Mouse (Mus musculus): ENCODE measurements at regions not wholly inside any gene's neighbourhood (a gene's known extent, or its start where the extent isn't known, plus 50 kb on each side); places are given as distances from the start of the nearest gene placed in this dataset.
A peak's percentile ranks its signal among the peaks of the same experiment; 100 is the strongest.

DNA sequence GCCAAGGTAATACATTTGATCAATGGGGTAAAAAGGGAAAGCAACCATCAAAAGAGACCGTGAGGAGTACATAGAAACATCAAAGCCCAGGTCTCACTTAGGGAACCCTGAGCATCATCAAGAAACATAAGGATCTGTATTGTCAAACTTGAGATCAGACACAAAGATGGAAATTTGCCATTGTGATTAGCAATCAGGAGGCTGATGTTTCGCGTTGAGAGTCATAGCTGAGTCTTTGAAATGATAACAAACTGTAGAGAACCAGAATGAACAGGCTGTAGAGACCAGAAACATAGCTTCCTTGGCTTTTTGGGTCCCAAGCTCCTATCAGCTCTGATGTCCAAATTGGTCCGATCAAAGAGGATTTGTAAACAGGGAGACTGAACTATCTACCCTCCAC lies 505.2 kb upstream of the Nox3 start:
- no peak overlapping the region for H3K4me2 ChIP-seq
- ATAC-seq, result no peak
- H3K4me3 ChIP-seq, result no peak overlapping the region
- no peaks in the 10 kb centered on the region for H3K27me3 ChIP-seq
- no peaks in the 10 kb centered on the region for H3K4me1 ChIP-seq
- H3K9ac ChIP-seq, result no peak overlapping the region
- H3K9me3 ChIP-seq (replicated peaks), result no peaks in the 10 kb centered on the region
- WGBS, result 90% methylated on average over 4 of the region's 4 CpGs
- H3K27ac ChIP-seq, result no peak overlapping the region
- no peaks in the 10 kb centered on the region for H3K36me3 ChIP-seq (ENCODE audit: poor library complexity, severe bottlenecking)

DNA sequence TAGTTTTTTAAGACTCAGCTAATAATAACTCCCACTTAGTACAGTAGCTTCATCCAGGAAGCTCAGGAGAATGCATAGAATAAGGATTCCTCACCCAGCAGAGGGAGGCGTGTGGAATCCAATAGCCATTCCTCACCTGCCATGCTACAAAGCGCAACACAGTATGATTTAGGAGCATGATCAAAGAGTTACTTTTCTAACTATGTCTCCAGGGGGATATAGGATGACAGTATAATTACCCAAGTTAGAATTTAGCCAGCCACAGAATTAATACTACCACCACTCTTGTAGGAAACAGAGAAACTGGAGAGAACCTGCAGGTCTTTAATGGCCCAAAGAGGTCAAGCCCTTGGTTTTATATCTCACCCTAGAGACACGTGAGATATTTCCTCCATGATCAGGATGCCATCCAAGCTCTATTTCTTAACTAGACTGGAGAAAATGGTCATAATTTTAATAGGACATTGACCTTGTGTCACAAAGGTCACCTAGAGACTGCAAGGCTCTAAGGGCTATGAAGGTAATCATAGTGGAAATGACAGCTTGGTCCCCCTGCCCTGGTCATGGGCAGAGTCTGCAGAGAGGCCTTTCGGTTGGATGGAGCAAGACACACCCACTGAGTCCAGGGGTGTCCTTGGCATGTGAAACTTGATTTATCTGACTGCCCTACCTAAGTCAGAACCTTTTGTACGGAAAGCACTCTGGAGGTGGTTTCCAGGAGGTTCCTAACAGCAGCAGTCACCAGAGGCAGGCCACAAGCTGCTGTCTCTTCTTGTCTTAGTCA lies 512.3 kb upstream of the Nox3 start:
- Histone ChIP-seq H3K9me3 (replicated peaks) (no peaks in the 10 kb centered on the region), H3K9ac (no peak overlapping the region), H3K4me2 (no peak overlapping the region), H3K36me3 (ENCODE audit: poor library complexity, severe bottlenecking) (no peaks in the 10 kb centered on the region), H3K27me3 (no peaks in the 10 kb centered on the region), H3K27ac (no peak overlapping the region), H3K4me1 (no peaks in the 10 kb centered on the region), H3K4me3 (no peak overlapping the region)
- ATAC-seq, result no peak
- 93% methylated on average over 5 of the region's 5 CpGs for WGBS

- Histone ChIP-seq H3K4me2 (no peak overlapping the region), H3K36me3 (ENCODE audit: poor library complexity, severe bottlenecking) (no peaks in the 10 kb centered on the region), H3K4me3 (no peak overlapping the region), H3K9ac (no peak overlapping the region), H3K4me1 (no peaks in the 10 kb centered on the region; the same call in 1 of the 2 replicates), H3K9me3 (replicated peaks) (no peaks in the 10 kb centered on the region), H3K27ac (no peak overlapping the region), H3K27me3 (no peaks in the 10 kb centered on the region)
- no peak for ATAC-seq
- WGBS, result 84% methylated on average over 8 of the region's 8 CpGs
Observed at GRCm38 (mm10) chr17:4209650-4210049, 513.6 kb upstream of the Nox3 start.

DNA sequence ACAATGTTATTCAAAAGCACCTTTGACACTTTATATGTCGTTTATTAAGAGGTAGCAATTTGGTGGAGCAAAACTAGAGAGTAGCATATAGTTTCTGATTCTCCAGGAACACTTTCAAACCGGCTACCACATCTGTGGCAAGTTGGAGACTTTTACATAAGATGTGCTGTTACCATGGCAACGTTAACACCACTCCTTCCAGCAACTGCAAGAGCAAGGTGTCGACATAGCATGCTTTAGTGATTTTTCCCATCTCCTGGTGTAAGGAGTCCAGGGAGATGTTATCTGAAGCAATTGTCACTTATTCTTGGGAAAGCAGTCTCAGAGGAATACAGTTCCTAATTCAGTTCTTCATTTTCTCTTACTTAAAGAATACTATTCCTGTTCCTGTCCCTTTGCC lies 516.5 kb upstream of the Nox3 start:
- H3K27ac ChIP-seq, result no peak overlapping the region
- 58% methylated on average over 4 of the region's 4 CpGs for WGBS
- no peaks in the 10 kb centered on the region for H3K27me3 ChIP-seq
- no peak overlapping the region for H3K4me2 ChIP-seq
- H3K36me3 ChIP-seq (ENCODE audit: poor library complexity, severe bottlenecking), result no peaks in the 10 kb centered on the region
- H3K9me3 ChIP-seq (replicated peaks), result no peaks in the 10 kb centered on the region
- no peak overlapping the region for H3K9ac ChIP-seq
- peaks cover 22% of the 10 kb centered on the region for H3K4me1 ChIP-seq
- no peak for ATAC-seq
- H3K4me3 ChIP-seq, result no peak overlapping the region

DNA sequence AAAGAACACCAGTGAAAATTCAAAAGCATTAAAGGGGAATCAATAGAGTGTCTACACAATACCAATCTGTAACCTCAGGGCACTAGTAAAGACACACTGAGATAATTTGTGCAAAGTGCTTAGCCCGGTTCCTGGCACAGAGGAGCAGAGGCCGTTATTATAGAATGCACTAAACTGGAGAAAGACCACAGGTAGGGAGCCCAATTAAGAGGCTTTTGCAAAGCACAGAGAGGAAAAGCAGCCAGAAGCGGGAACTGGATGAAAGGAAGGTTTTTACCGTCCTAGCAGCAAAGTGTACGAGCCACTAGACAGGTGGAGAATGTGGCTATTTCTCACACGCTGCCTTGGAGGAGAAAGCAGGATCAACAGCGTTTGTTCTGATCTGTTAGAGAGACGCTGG lies 518.9 kb upstream of the Nox3 start:
- H3K27ac ChIP-seq, result peak overlapping the region; percentile 53
- no peaks in the 10 kb centered on the region for H3K36me3 ChIP-seq (ENCODE audit: poor library complexity, severe bottlenecking)
- no peaks in the 10 kb centered on the region for H3K27me3 ChIP-seq
- H3K4me1 ChIP-seq, result peaks cover 25% of the 10 kb centered on the region
- H3K9ac ChIP-seq, result no peak overlapping the region
- 18% methylated on average over 8 of the region's 8 CpGs for WGBS
- H3K4me3 ChIP-seq, result no peak overlapping the region
- H3K9me3 ChIP-seq (replicated peaks), result no peaks in the 10 kb centered on the region
- peak; percentile 65; the same call in 1 of the 2 replicates for ATAC-seq
- H3K4me2 ChIP-seq, result no peak overlapping the region

DNA sequence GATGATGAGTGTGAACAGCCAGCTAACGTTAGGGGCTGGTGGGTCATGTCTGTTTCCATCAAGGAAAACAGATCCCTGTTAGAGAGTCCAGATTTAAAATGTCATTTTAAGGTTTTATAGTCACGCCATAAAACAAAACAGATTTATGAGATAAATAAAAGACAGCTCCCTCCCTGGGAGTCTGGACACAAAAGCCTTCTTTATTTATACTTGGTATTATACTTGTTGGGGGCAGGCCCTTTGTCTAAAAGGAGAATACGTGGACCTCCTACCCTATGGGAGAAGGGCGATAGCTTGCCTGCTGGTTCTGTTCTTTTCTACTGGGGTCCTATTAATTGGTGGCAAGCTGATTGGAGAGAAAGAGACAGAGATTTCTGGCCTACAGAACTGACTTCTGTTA lies 520.1 kb upstream of the Nox3 start:
- Histone ChIP-seq H3K36me3 (ENCODE audit: poor library complexity, severe bottlenecking) (no peaks in the 10 kb centered on the region), H3K9me3 (replicated peaks) (no peaks in the 10 kb centered on the region), H3K4me2 (no peak overlapping the region), H3K27ac (peak overlapping the region; percentile 53; the same call in 1 of the 2 replicates), H3K9ac (no peak overlapping the region), H3K4me3 (no peak overlapping the region), H3K27me3 (no peaks in the 10 kb centered on the region), H3K4me1 (peaks cover 35% of the 10 kb centered on the region)
- 0 out of 2 replicates have a peak, but pooled peaks have one; percentile 12 for ATAC-seq
- 14% methylated on average over 4 of the region's 4 CpGs for WGBS

DNA sequence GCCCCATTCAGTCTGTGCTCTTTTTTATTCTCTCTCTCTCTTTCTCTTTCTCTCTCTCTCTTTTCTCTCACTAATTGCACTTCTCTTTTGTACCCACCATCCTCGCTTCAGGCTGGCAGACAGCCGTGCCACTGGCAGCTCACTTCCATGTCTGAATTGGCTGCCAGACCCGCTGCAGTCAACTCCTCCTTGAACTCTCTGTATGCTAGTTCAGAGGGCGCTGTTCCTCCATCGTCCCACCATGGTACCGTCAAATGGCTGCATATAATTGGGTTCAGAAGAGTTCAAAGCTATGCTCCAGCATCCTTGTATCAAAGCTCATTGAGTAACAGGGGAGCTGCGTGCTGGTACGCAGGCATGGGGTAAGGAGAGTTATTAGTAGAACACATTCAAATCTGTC lies 520.7 kb upstream of the Nox3 start:
- no peak overlapping the region for H3K4me2 ChIP-seq
- 36% methylated on average over 8 of the region's 8 CpGs for WGBS
- no peaks in the 10 kb centered on the region for H3K27me3 ChIP-seq
- peak overlapping the region; percentile 37; the same call in 1 of the 2 replicates for H3K27ac ChIP-seq
- H3K9me3 ChIP-seq (replicated peaks), result no peaks in the 10 kb centered on the region
- ATAC-seq, result peak; percentile 56
- no peaks in the 10 kb centered on the region for H3K36me3 ChIP-seq (ENCODE audit: poor library complexity, severe bottlenecking)
- peaks cover 40% of the 10 kb centered on the region for H3K4me1 ChIP-seq
- no peak overlapping the region for H3K4me3 ChIP-seq
- no peak overlapping the region for H3K9ac ChIP-seq

DNA sequence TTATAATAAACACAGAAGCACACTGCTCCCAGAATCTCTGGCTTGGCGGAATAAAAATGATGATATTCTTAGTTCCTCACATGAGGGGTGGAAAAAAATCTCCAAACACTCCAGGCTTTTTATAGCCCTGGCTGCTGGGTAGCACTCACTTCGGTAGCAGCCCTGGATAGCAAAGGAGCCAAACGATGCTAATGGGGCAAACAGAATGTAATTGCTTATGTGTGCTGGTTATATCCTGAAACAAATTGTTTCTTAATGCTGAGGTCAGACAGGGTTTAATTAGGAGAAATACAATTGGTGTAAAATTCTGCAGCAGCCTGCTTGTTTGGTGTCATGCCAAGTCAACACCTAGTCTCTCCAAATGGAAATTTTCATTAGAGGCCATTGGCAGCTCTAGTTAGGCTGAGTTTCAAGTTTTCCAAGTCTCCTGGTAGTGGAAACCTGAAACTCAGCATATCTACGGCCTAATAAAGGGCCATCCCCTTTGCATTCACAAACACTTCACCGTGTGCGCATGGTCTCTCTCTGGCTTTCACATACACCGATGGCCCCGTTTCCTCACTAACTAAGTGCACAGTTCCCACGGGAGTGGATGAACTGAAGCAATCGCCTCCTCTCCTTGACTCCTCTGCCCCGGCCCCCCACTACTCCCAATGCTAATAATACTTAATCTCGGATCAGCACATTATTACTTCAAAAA lies 524.8 kb upstream of the Nox3 start:
- peaks cover 31% of the 10 kb centered on the region for H3K4me1 ChIP-seq
- no peaks in the 10 kb centered on the region for H3K36me3 ChIP-seq (ENCODE audit: poor library complexity, severe bottlenecking)
- H3K4me2 ChIP-seq, result no peak overlapping the region
- peak overlapping the region; percentile 2; the same call in 1 of the 2 replicates for H3K27ac ChIP-seq
- H3K9me3 ChIP-seq (replicated peaks), result no peaks in the 10 kb centered on the region
- H3K9ac ChIP-seq, result no peak overlapping the region
- no peak overlapping the region for H3K4me3 ChIP-seq
- peak; percentile 83 for ATAC-seq
- 45% methylated on average over 12 of the region's 12 CpGs for WGBS
- no peaks in the 10 kb centered on the region for H3K27me3 ChIP-seq

- Histone ChIP-seq H3K4me1 (0 out of 2 replicates have a peak, but pooled peaks cover 5% of the 10 kb centered on the region), H3K9me3 (replicated peaks) (no peaks in the 10 kb centered on the region), H3K27ac (no peak overlapping the region), H3K27me3 (no peaks in the 10 kb centered on the region), H3K4me2 (no peak overlapping the region), H3K4me3 (no peak overlapping the region), H3K9ac (no peak overlapping the region), H3K36me3 (ENCODE audit: poor library complexity, severe bottlenecking) (no peaks in the 10 kb centered on the region)
- WGBS, result 76% methylated on average over 10 of the region's 10 CpGs
- no peak for ATAC-seq
Observed at GRCm38 (mm10) chr17:4227889-4228288, 531.8 kb upstream of the Nox3 start.

DNA sequence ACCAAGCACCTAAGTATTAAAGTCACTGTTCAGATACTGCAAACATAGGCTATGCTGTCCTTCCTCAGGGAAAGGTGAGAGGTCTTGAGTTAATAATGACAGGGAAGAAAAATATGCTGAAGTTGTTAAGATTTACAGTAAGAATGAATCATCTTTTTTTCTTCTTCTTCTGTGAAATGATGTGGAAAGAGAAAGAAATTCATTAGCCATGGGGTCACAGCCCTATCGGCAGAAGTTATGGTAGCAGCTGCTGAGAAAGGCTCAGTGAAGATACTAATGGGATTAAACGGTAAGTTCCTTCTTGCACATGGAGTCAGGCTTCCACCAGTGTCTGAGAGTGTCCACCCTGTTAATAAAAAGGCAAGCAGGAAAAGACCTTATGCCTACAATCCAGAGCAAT lies 533.9 kb upstream of the Nox3 start:
- H3K36me3 ChIP-seq (ENCODE audit: poor library complexity, severe bottlenecking), result no peaks in the 10 kb centered on the region
- no peak overlapping the region for H3K4me2 ChIP-seq
- no peaks in the 10 kb centered on the region for H3K27me3 ChIP-seq
- H3K27ac ChIP-seq, result no peak overlapping the region
- no peak overlapping the region for H3K4me3 ChIP-seq
- H3K4me1 ChIP-seq, result 0 out of 2 replicates have a peak, but pooled peaks cover 5% of the 10 kb centered on the region
- H3K9me3 ChIP-seq (replicated peaks), result no peaks in the 10 kb centered on the region
- WGBS, result 61% methylated on average over 2 of the region's 2 CpGs
- ATAC-seq, result no peak
- H3K9ac ChIP-seq, result no peak overlapping the region

DNA sequence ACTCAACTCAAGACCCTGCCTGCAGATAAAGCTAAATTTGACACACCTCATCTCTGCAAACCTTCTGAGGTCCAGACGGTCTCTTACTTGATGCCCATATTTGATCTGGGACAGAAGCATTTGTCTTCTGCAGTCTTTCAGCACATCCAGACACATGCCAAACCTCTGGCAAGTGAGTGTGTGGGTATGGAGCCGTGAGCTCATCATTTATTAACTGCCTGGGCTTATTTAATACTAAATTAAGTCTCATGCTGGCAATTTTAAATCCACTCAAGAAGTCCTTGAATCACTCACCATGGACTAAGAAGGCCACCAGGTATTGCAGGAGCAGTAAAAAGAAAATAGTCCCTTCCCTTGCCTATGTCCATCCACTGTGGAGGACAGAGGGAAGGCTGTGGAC lies 554.4 kb upstream of the Nox3 start:
- 92% methylated on average over 2 of the region's 2 CpGs for WGBS
- ATAC-seq, result no peak
- no peaks in the 10 kb centered on the region for H3K27me3 ChIP-seq

GRCm38 (mm10) chr17:4265471-4265870 lies 569.4 kb upstream of the Nox3 start:
- peaks cover 26% of the 10 kb centered on the region for H3K4me1 ChIP-seq
- no peak overlapping the region for H3K27ac ChIP-seq
- H3K4me2 ChIP-seq, result 0 out of 2 replicates have a peak overlapping the region, but pooled peaks have one; percentile 14
- WGBS, result 36% methylated on average over 6 of the region's 6 CpGs
- H3K9ac ChIP-seq, result no peak overlapping the region
- no peaks in the 10 kb centered on the region for H3K36me3 ChIP-seq (ENCODE audit: poor library complexity, severe bottlenecking)
- H3K4me3 ChIP-seq, result no peak overlapping the region
- no peaks in the 10 kb centered on the region for H3K9me3 ChIP-seq (replicated peaks)
- no peak for ATAC-seq
- H3K27me3 ChIP-seq, result no peaks in the 10 kb centered on the region

More for the DNA sequence above, 554.4 kb upstream of the Nox3 start:
- no peak overlapping the region for H3K27ac ChIP-seq
- no peak overlapping the region for H3K4me3 ChIP-seq
- no peaks in the 10 kb centered on the region for H3K36me3 ChIP-seq (ENCODE audit: poor library complexity, severe bottlenecking)
- no peak overlapping the region for H3K9ac ChIP-seq
- no peaks in the 10 kb centered on the region for H3K4me1 ChIP-seq
- H3K4me2 ChIP-seq, result no peak overlapping the region
- H3K9me3 ChIP-seq (replicated peaks), result no peaks in the 10 kb centered on the region

All from forebrain, embryonic 13.5 days (tissue).